Mouse (Mus musculus) cerebellum, adult 2 months (tissue): ENCODE results near the gene Rab10.

Experiments
- CTCF ChIP-seq: fragments of 200-500 bp; IDR thresholded peaks from 2 replicates; pipeline ENCODE4 v1.5.1; 2011; ENCODE audit warnings: low read depth, mild to moderate bottlenecking, control low read depth, low read length, moderate library complexity, borderline replicate concordance; ENCODE audit not compliant: insufficient read depth
- POLR2A ChIP-seq: fragments of 200-500 bp; IDR thresholded peaks from 2 replicates; pipeline ENCODE4 v1.6.1; 2011; ENCODE audit warnings: low read length, control low read depth, borderline replicate concordance; ENCODE audit not compliant: insufficient read depth

DNA sequence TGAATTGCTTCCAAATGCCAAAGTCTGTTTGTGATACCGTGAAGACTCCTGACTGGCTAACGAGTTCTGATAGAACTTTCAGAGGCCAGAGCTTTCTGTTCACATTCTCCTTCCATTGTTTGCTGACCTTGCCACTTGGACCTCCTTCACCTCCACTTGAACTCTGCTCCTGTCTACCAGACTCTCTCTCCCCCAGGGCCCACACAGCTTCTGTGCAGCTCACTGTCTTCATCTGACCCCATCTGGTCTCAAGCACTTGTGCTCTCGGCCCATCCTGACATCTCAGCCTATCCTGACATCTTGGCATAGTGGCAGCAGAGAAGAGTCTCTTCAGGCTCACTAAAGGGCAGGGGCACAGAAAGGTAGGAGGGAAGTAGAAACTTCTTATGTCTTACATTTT, 7.2 kb upstream of the Rab10 start:
- TF ChIP-seq POLR2A = no peak
- TF ChIP-seq CTCF = no peak
